Mouse (Mus musculus): ENCODE results near the gene Phactr3.
"Not testable (repeated sequence)": the region's sequence is repeated elsewhere in the genome, so short reads cannot be mapped to it uniquely, and the experiment has no call there.

Phactr3 gene

GRCm38 (mm10) chr2:178118801-178119560, at the start of gene Phactr3:
Phactr3 (plus strand) TSS chr2:178118975.
- DNase-seq (ENCODE audit: low spot score), result no peak

GRCm38 (mm10) chr2:178078166-178078717, 40.5 kb upstream of the Phactr3 start, which contains the start of gene Zfp931:
Zfp931 (minus strand) TSS chr2:178078476.
- not testable (repeated sequence) for DNase-seq (ENCODE audit: low spot score)

GRCm38 (mm10) chr2:178089586-178089985, 29.2 kb upstream of the Phactr3 start:
- DNase-seq (ENCODE audit: low spot score), result no peak

- DNase-seq (ENCODE audit: low spot score), result no peak
Measured at GRCm38 (mm10) chr2:178098021-178098420, 20.8 kb upstream of the Phactr3 start.

GRCm38 (mm10) chr2:178101957-178102356, 16.8 kb upstream of the Phactr3 start:
- DNase-seq (ENCODE audit: low spot score), result peak; percentile 66

- peak; percentile 66 for DNase-seq (ENCODE audit: low spot score)
Measured at GRCm38 (mm10) chr2:178117946-178118345, 829 bp upstream of the Phactr3 start.

DNA sequence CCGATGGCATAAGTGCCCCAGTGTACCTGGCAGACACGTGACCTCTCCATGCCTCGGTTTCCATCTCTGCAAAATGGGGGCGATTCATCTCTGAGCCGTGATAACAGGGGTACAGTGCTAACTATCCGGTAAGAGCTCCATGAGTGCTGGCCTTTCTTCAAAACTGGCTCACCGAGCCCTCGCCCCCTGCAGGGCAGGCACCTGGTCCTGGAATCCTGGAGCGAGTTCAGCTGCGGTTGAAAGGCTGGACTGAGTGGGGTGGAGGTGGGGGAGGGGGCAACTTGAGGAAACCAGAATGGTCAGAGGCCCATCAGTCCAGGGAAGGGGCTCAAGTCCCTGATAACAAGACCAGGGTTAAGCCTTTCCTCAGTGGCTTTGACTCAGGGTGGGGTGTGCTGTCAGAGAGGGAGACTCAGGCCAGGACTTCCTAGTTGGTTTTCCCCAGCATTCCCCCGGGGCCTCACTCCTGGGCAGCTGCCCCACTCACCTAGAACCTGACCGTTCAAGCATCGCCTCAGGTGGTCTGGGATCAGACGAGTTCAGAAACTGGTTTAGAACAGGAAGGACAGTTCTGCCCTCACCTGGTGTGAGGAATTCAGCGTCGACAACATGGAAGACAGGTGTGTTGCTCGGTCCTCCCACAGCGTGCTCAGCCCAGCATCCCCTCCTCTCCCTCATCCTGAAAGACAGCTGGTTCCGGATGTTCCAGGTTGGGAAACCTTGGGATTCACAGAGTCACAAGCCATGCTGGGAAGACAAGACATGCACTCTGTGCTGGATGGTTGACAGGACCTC, 983 bp downstream of the Phactr3 start:
- no peak for DNase-seq (ENCODE audit: low spot score)

GRCm38 (mm10) chr2:178120356-178120645, 1.5 kb downstream of the Phactr3 start:
- no peak for DNase-seq (ENCODE audit: low spot score)

- no peak for DNase-seq (ENCODE audit: low spot score)
Measured at GRCm38 (mm10) chr2:178120651-178121374, 2.0 kb downstream of the Phactr3 start.

GRCm38 (mm10) chr2:178121375-178121688, 2.6 kb downstream of the Phactr3 start:
- no peak for DNase-seq (ENCODE audit: low spot score)

DNA sequence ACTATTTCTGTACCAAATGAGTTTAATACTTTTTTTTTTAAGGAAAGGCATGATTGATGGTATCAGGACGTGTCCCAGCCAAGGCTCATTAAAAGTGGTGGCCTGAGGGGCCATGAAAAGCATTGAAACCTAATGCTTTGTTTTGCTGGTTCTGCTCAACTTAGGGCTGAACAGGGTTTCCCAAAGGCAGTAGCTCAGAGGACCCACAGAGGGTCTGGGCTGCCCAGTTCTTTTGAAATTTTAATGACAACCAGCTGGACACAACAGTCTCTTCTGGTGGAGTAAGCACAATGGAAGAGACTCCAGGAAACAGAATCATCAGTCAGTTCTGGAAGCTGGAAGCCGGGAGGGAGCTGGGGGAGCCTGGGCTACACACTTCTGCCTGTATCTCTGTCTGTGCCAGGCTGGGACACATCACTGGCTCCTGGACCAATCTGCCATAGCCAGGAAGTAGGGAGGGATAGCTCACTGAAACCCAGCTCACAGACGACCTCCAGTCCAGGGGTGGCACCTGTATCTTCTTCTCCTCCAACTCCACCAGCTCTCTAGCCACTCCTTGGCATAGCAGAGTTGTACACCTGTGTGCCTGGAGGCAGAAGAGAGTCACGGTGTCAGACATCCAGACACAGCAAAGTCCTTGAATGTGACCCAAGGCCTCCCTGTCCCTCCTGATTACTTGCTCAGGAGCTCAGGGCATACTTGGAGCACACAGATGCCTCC, 3.3 kb downstream of the Phactr3 start:
- DNase-seq (ENCODE audit: low spot score), result peak; percentile 32

DNA sequence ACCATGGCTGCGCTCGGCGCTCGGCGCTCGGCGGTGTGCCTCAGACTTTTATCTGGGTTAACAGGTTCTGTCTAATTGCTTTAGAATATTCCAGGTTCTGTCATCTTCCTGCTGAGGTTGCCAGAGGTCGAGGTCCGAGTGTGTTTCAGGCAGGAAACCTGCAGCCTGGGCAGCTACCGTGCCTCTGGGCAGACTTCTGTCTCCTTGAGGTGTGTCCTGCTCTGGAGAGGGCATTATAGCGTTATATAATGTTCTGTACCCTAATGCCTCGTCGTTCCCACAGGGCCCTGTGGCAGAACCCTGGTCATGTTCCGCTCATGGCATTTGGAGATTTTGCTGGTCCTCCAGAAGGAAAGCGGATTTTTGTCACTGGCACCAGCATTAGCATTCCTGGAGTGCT, 4.7 kb downstream of the Phactr3 start:
- DNase-seq (ENCODE audit: low spot score), result peak; percentile 28

DNA sequence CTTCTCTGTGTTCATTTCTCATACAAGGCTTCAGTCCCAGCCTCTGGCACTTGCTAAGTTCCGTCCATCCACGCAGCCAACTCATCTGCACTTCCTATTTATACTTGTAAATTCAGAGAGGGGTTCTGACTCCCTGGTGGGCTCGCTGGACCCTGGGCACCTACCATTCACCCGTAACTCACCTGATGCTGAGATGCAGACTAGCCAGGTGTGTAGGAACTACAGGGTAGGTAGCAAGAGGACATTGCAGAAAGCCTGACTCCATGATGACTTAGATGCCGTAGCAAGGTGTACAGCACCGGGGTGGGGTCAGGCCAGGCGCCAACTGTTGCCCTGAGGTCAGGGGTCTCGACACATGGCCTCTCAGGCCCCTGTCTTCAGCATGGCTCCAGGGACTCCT, 6.7 kb downstream of the Phactr3 start:
- peak; percentile 45 for DNase-seq (ENCODE audit: low spot score)

- peak; percentile 22 for DNase-seq (ENCODE audit: low spot score)
Measured at GRCm38 (mm10) chr2:178126041-178126820, 7.5 kb downstream of the Phactr3 start.

GRCm38 (mm10) chr2:178128594-178128993, 9.8 kb downstream of the Phactr3 start:
- DNase-seq (ENCODE audit: low spot score), result peak; percentile 28

- peak; percentile 13 for DNase-seq (ENCODE audit: low spot score)
Measured at GRCm38 (mm10) chr2:178129161-178129560, 10.4 kb downstream of the Phactr3 start.

- no peak for DNase-seq (ENCODE audit: low spot score)
Measured at GRCm38 (mm10) chr2:178129676-178130075, 10.9 kb downstream of the Phactr3 start.

DNA sequence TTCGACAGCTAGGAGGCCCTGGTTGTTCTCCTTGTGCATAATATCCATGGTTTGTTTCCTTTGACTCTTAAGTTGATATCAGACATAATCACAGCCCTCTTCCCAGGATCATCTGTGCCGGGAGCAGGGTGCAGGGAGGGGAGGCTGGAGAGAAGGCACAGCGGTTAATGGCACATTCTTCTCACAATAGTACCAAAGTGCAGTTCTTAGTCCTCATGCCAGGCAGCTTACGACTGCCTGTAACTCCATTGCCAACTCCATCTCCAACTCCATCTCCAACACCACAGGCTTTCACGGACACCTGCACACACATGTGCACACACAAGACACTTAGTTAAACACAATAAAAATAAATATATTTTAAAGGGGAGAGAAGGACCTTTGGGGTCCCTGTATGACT, 11.8 kb downstream of the Phactr3 start:
- DNase-seq (ENCODE audit: low spot score), result no peak

GRCm38 (mm10) chr2:178131011-178131410, 12.2 kb downstream of the Phactr3 start:
- DNase-seq (ENCODE audit: low spot score), result no peak

DNA sequence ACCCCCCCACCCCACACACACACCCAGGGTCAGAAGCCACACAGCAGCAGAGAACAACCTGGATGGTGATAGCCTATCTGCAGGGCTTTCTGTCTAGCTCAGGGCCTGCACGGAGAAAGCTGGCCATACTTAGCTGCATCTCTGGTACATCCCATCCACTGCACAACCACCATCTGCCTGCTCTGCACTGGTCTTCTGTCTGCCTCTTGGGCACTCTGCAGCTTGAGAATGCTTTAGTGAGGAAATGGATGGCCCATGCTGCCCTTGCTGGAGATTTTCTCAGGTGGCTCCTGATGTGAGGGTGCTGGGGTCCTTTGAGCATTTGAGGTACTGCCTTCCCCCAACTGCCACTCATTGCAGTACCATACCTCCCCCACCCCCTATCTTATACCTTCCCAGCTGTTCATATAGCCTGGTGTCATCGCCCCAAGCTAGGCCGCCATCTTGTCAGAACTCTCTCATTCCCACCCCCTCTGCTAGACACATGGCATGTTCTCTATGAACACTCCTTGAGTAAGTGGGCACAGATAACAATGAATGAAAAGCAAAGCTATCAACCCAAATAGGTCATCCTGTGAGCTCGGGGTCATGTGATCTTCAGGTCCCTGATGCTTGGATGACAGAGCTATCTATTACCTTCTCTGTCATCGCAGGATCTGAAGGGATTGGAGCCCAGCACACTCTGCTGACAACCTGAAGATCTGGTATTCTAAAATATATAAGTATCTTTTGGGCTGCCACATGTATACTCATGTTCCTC, 13.0 kb downstream of the Phactr3 start:
- no peak for DNase-seq (ENCODE audit: low spot score)

Measured in testis, postnatal 10 days (tissue).